Mouse (Mus musculus) erythroblast, embryonic 14.5 days (primary cell): ENCODE results near the gene B9d2.

ENCODE experiments used
- GATA1 ChIP-seq: IDR thresholded peaks from 2 replicates; pipeline ENCODE4 v1.6.1; 2012; ENCODE audit warnings: low read length, inconsistent platforms, mixed read lengths
- TAL1 ChIP-seq: IDR thresholded peaks from 3 replicates; pipeline ENCODE4 v1.6.1; 2012; ENCODE audit warnings: low read length, inconsistent platforms, mixed read lengths

GRCm38 (mm10) chr7:25710519-25711130 is 30.0 kb downstream of the B9d2 start:
- TF ChIP-seq TAL1 = no peak
- no peak for TF ChIP-seq GATA1
